Mouse (Mus musculus) C2C12 (cell line): Measurements from ENCODE around the gene Thrap3.

Source experiments
- CEBPB ChIP-seq: IDR thresholded peaks from one replicate; pipeline ENCODE4 v1.6.1; 2011; ENCODE audit warnings: low read depth, mild to moderate bottlenecking, control low read depth, moderate library complexity
- CTCF ChIP-seq: IDR thresholded peaks from one replicate; pipeline ENCODE4 v1.5.1; 2011; ENCODE audit not compliant: control insufficient read depth, insufficient read depth, insufficient read length
- MAX ChIP-seq: IDR thresholded peaks from one replicate; pipeline ENCODE4 v1.6.1; 2011; ENCODE audit warnings: mild to moderate bottlenecking, control low read depth
- USF1 ChIP-seq: IDR thresholded peaks from one replicate; pipeline ENCODE4 v1.6.1; 2011; ENCODE audit warnings: low read depth, mild to moderate bottlenecking, control low read depth, moderate library complexity

DNA sequence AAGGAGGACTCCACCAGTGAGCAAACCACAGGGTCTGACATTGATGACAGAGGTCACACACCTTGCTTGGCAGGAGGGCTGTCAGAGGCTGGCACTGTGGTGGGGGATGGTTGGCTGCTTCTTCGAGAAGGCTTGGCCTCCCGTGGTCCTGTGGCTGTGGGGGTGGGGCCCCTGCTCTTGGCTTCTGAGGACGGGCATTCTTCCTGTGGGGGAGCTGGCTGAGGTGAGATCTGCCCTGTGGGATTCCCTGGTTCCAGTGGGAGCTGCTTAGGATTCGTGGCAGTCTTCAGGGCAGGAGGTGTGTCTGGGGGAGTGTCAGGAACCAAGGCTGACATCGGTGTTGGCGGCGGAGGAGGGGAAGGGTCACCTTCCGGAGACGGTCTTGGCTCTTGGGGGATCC is 39.4 kb upstream of the Thrap3 start:
- TF ChIP-seq CTCF (no peak), MAX (no peak), USF1 (no peak), CEBPB (no peak)
